Mouse (Mus musculus) forebrain, embryonic 14.5 days (tissue): ENCODE measurements around the gene Gdf2. TPM values are rescaled to one million over a fixed set of nuclear protein-coding genes. Genes with fewer than 3 reads are reported as not detected.

Source experiments
- ATAC-seq: fragments of 200-750 bp; cut with Nextera tagmentation; 2 replicates; pipeline ENCODE4 v1.8.0; 2017; ENCODE audit warnings: mild to moderate bottlenecking, moderate library complexity
- DNase-seq: peaks from one replicate; pipeline ENCODE4 v3.0.0-alpha.2; 2015; ENCODE audit warnings: low spot score
- H3K27ac ChIP-seq: fragments of 300-500 bp; sonication (generic); 2 replicates; pipeline ENCODE4 v1.5.1; 2014; ENCODE audit warnings: low read depth, mild to moderate bottlenecking, control low read depth, low read length, moderate library complexity
- H3K27me3 ChIP-seq: fragments of 300-500 bp; sonication (generic); replicated peaks from 2 replicates; pipeline ENCODE4 v1.6.1; 2014; ENCODE audit warnings: low read length, control low read depth, mixed read lengths; ENCODE audit not compliant: control insufficient read depth, insufficient read depth
- H3K36me3 ChIP-seq: fragments of 300-500 bp; sonication (generic); 2 replicates; pipeline ENCODE4 v1.6.1; 2014; ENCODE audit warnings: low read length, control low read depth; ENCODE audit not compliant: control insufficient read depth, insufficient read depth
- H3K4me1 ChIP-seq: fragments of 300-500 bp; sonication (generic); 2 replicates; pipeline ENCODE4 v1.6.1; 2014; ENCODE audit warnings: antibody characterized with exemption, low read length, control low read depth; ENCODE audit not compliant: control insufficient read depth, insufficient read depth
- H3K4me2 ChIP-seq: fragments of 300-500 bp; sonication (generic); 2 replicates; pipeline ENCODE4 v1.6.1; 2014; ENCODE audit warnings: mild to moderate bottlenecking, control low read depth, low read length
- H3K4me3 ChIP-seq: fragments of 300-500 bp; sonication (generic); 2 replicates; pipeline ENCODE4 v1.5.1; 2014; ENCODE audit warnings: low read depth, low read length, control low read depth
- H3K9ac ChIP-seq: fragments of 300-500 bp; sonication (generic); 2 replicates; pipeline ENCODE4 v1.6.1; 2014; ENCODE audit warnings: mild to moderate bottlenecking, low read length, control low read depth, moderate library complexity
- H3K9me3 ChIP-seq: fragments of 300-500 bp; sonication (generic); replicated peaks from 2 replicates; pipeline ENCODE4 v1.6.1; 2016; ENCODE audit warnings: low read length, control low read depth, mixed read lengths; ENCODE audit not compliant: control insufficient read depth
- WGBS: fragments of 180-500 bp; shearing (Covaris S2); extraction: QIAGEN DNeasy Blood & Tissue Kit; methylation state at CpG from one replicate; pipeline ENCODE4 v1.1.7; 2014; 5-methylcytosine and 5-hydroxymethylcytosine counted together
- polyA plus RNA-seq: library from polyadenylated mRNA; unstranded; fragments of >200 nt; fragmentation: Nextera tagmentation; extraction: Ambion mirVana; gene quantifications from 2 replicates; pipeline ENCODE4 v1.2.1, GENCODE M21; 2014

Gdf2 gene
- polyA plus RNA-seq, 1 experiment from 2014 or later: not detected

DNA sequence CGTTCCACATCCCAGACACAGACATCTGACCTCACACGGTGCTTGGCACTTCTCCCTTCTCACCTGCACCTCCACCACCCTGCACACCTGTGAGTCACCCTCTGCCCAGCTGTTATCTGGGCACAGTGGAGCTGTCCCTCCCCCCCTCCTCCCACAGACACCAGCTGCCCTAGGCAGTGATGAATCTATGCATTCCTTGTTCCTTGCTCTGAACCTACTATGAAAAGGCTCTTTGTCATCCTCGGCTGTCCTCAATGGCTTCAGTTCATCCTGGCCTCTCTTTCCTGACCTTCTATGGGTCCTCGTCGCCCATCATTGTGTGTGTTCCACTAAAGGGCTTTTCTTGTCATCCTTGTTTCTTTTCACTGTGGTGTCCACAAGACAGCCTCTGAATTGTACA is 33.9 kb downstream of the Gdf2 start:
- 74% methylated on average over 5 of the region's 5 CpGs for WGBS
- H3K36me3 ChIP-seq: no peaks in the 10 kb centered on the region
- no peak overlapping the region for H3K4me3 ChIP-seq
- peaks cover 5% of the 10 kb centered on the region; the same call in 1 of the 2 replicates for H3K4me1 ChIP-seq
- H3K4me2 ChIP-seq: no peak overlapping the region
- no peaks in the 10 kb centered on the region for H3K27me3 ChIP-seq
- H3K27ac ChIP-seq: no peak overlapping the region
- no peak for ATAC-seq
- no peaks in the 10 kb centered on the region for H3K9me3 ChIP-seq
- H3K9ac ChIP-seq: no peak overlapping the region
- DNase-seq: no peak

DNA sequence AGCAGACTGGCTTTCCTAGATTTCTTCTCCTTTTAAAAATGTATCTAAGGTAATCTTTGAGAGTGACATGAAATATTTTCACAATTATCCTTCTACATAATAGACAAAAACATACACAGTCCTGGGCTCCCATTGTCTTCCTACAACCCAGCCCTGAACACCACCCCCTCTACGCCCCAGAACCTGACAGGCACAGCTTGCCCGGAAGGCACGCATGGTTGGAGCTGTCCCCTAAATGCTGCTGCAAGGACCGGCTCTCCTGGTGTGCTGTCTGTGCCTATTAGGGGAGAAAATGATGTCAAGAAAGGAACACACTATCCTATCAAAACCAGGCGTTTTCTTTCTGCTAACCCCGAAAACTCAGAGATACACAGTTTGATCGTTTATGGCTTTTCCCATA is 36.9 kb downstream of the Gdf2 start:
- Histone ChIP-seq H3K4me2 (no peak overlapping the region), H3K27ac (no peak overlapping the region), H3K4me3 (no peak overlapping the region), H3K27me3 (no peaks in the 10 kb centered on the region), H3K9ac (no peak overlapping the region), H3K9me3 (no peaks in the 10 kb centered on the region), H3K36me3 (no peaks in the 10 kb centered on the region), H3K4me1 (peaks cover 5% of the 10 kb centered on the region; the same call in 1 of the 2 replicates)
- WGBS: 34% methylated on average over 7 of the region's 7 CpGs
- DNase-seq: no peak
- ATAC-seq: no peak

DNA sequence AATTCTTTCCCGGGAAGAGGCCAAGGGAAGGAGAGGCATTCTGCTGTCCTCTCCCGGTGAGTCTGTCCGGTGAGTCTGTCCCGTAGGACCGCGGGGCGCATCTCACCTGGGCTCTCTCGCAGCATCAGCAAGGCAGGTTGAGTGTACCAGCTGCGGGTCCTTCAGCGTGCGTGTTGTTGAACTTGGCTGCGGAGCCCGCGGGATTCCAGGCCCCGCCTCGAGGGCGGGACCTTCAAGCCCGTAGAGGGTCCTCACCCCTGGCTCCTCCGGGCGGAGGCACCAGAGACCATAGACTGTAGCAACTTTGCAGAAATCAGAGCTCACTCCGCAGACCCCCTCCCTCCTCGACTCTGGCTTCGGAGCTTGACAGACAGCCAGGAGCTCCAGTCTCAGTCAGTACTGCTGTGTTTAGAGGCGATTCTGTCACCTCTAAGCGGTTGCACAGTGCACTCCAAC is 37.8 kb downstream of the Gdf2 start, which contains the start of gene Zfp488:
Zfp488 (minus strand) TSS at position 161 of the 456 bp plus-strand sequence.
- Histone ChIP-seq H3K4me3 (peak within 1 kb of the TSS; percentile 29), H3K36me3 (no peaks in the 10 kb centered on the region), H3K4me1 (peaks cover 5% of the 10 kb centered on the region; the same call in 1 of the 2 replicates), H3K4me2 (peak within 1 kb of the TSS; percentile 66), H3K27me3 (no peaks in the 10 kb centered on the region), H3K9ac (peak within 1 kb of the TSS; percentile 37; the same call in 1 of the 2 replicates), H3K9me3 (no peaks in the 10 kb centered on the region), H3K27ac (no peak within 1 kb of the TSS)
- DNase-seq (peak; percentile 52), ATAC-seq (peak; percentile 69)
- WGBS: under 1% methylated on average over 22 of the region's 25 CpGs

DNA sequence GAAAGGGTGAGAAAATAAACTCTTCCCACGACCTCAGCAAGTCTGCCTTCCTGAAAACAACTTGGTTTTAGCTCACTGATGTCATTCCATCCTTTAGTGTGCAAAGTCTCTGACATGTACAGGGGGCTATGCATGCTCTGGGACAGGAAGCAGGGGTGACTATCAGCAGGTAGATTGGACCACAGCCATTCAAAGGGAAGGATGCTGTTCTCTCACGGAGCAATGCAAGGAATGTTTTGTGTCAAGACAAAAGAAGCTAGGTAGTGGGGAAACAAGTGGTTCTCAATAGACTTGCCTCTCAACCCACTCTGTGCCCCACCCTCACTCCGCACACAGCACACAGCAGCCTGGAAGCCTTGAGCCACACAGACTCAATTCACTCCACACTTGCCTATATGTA is 48.4 kb downstream of the Gdf2 start:
- WGBS: 41% methylated on average over 3 of the region's 3 CpGs
- no peak overlapping the region for H3K4me2 ChIP-seq
- H3K9me3 ChIP-seq: no peaks in the 10 kb centered on the region
- H3K36me3 ChIP-seq: no peaks in the 10 kb centered on the region
- no peaks in the 10 kb centered on the region for H3K27me3 ChIP-seq
- no peaks in the 10 kb centered on the region for H3K4me1 ChIP-seq
- H3K27ac ChIP-seq: no peak overlapping the region
- no peak overlapping the region for H3K4me3 ChIP-seq
- no peak for DNase-seq
- no peak for ATAC-seq
- H3K9ac ChIP-seq: no peak overlapping the region

DNA sequence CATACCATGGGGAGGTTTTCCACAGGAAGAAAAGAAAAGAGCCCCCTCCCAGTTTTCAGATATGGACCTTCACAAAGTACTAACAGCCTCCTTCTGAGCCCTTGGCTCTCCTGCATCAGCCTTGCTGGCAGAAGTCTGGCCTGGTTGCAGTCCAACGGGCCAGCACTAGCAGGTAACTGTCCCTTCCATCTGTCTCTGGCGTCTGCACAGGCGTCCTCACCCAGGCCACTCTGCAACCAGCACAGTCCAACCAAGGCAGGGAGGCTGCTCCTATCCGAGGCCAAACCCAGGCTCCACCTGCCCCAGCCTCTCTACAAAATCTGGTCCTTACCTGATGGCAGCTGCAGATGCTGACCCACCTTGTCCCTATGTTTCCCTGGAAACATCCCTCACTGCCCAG is 51.1 kb downstream of the Gdf2 start:
- H3K36me3 ChIP-seq: no peaks in the 10 kb centered on the region
- ATAC-seq (no peak), DNase-seq (no peak)
- WGBS: 79% methylated on average over 4 of the region's 4 CpGs
- no peak overlapping the region for H3K27ac ChIP-seq
- H3K4me2 ChIP-seq: no peak overlapping the region
- H3K9ac ChIP-seq: no peak overlapping the region
- H3K9me3 ChIP-seq: no peaks in the 10 kb centered on the region
- no peak overlapping the region for H3K4me3 ChIP-seq
- no peaks in the 10 kb centered on the region for H3K4me1 ChIP-seq
- H3K27me3 ChIP-seq: no peaks in the 10 kb centered on the region

DNA sequence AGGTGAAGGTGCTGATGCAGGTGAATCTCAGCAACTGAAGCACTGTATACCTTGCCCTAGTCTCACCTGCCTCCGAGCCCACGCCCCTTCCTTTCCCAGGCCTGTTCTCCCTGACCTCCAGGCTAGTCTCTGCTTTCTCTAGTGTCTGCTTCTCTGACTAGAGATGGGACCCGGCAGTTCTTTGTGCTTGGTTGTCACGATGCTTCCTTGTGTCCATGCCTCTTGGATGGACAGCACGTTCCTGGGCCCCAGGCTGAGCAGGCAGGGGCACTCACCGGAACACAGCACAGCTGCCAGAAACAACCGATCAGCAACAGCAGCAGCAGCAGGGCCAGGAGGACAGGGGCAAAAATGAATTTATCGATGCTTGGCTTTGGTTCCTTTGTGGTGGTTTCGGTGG is 52.2 kb downstream of the Gdf2 start:
- Histone ChIP-seq H3K9me3 (no peaks in the 10 kb centered on the region), H3K9ac (no peak overlapping the region), H3K4me1 (no peaks in the 10 kb centered on the region), H3K27ac (no peak overlapping the region), H3K4me3 (no peak overlapping the region), H3K27me3 (no peaks in the 10 kb centered on the region), H3K4me2 (no peak overlapping the region), H3K36me3 (no peaks in the 10 kb centered on the region)
- WGBS: 94% methylated on average over 9 of the region's 9 CpGs
- ATAC-seq (no peak), DNase-seq (no peak)

DNA sequence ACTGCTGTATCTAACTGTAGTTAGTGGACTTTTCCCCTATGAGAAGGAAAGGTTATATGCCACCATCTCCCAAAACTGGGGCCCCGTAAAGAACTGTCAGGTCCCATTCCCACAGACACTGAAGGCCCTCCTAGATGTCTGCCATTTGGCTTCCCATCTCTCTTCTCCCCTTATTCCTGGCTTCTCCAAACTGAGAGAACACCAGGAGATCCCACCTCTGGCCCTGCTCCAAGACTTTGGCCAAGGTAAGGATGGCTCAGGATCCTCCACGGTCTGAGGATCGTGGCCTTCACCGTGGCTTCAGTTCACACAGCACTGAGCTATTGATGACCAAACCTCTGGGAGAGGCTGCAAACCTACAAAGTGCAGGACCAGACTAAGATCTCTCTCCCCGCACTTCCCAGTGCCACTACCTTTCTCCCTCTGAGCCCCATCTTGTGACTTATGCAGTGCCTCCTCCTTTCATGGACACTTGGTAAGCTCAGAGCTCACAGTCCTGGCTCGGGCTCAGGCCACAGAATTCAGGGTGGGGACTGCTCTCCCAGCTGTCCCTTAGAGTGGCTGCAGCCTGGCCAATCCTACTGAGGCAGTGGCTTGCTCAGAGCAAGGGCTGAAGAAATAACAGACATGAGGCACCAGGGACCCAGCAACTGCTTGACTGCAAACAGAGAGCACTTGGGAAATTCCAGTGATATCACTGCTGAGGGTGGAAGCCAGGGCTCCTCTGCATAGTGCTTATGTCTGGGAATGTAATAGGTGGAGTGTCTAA is 52.9 kb downstream of the Gdf2 start:
- H3K4me3 ChIP-seq: no peak overlapping the region
- WGBS: 90% methylated on average over 6 of the region's 6 CpGs
- no peak overlapping the region for H3K4me2 ChIP-seq
- no peaks in the 10 kb centered on the region for H3K9me3 ChIP-seq
- H3K27ac ChIP-seq: no peak overlapping the region
- no peaks in the 10 kb centered on the region for H3K36me3 ChIP-seq
- no peak overlapping the region for H3K9ac ChIP-seq
- no peak for DNase-seq
- no peak for ATAC-seq
- no peaks in the 10 kb centered on the region for H3K4me1 ChIP-seq
- no peaks in the 10 kb centered on the region for H3K27me3 ChIP-seq

Other genes starting within 250 kb of the Gdf2 start
- gene Gdf10, start 17.5 kb upstream of the Gdf2 start, polyA plus RNA-seq: 2.6 and 3.2 TPM in 2 replicates
- gene Rbp3, start 13.0 kb downstream of the Gdf2 start, polyA plus RNA-seq: not detected in 2 replicates
- gene Zfp488, start 37.7 kb downstream of the Gdf2 start, polyA plus RNA-seq: 0.09 and 0.15 TPM in 2 replicates
- not detected in 2 replicates for gene Gm30083, start 74.1 kb downstream of the Gdf2 start, polyA plus RNA-seq
- gene Gm5460, start 75.7 kb downstream of the Gdf2 start, polyA plus RNA-seq: not detected in 2 replicates
- gene Antxrl, start 111.7 kb downstream of the Gdf2 start, polyA plus RNA-seq: not detected in 2 replicates
- gene Anxa8, start 144.9 kb downstream of the Gdf2 start, polyA plus RNA-seq: not detected in 2 replicates
- gene A630023A22Rik, start 161.7 kb downstream of the Gdf2 start, polyA plus RNA-seq: not detected in 2 replicates
- gene Npy4r, start 211.4 kb downstream of the Gdf2 start, polyA plus RNA-seq: 0.05 and 0.07 TPM in 2 replicates